Mouse (Mus musculus) adrenal gland, adult 18-20 months (tissue): Measurements from ENCODE around the gene Cdon. TPM values are rescaled to one million over a fixed set of nuclear protein-coding genes. Genes with fewer than 3 reads are reported as not detected.

Experiments used
- DNase-seq, 2 experiments: peaks; one replicate each; pipeline ENCODE4 v3.0.0; 2021 to 2022; ENCODE audit warnings: low spot score in 2 of 2
- total RNA-seq, 2 experiments: library from RNA; stranded (reverse); gene quantifications; 1 replicate in 1 of 2; 2 replicates in 1 of 2; pipeline ENCODE4 v1.2.3; 2021

Cdon gene
- total RNA-seq, 2 experiments from 2014 or later: 7.7 to 12.2 TPM

DNA sequence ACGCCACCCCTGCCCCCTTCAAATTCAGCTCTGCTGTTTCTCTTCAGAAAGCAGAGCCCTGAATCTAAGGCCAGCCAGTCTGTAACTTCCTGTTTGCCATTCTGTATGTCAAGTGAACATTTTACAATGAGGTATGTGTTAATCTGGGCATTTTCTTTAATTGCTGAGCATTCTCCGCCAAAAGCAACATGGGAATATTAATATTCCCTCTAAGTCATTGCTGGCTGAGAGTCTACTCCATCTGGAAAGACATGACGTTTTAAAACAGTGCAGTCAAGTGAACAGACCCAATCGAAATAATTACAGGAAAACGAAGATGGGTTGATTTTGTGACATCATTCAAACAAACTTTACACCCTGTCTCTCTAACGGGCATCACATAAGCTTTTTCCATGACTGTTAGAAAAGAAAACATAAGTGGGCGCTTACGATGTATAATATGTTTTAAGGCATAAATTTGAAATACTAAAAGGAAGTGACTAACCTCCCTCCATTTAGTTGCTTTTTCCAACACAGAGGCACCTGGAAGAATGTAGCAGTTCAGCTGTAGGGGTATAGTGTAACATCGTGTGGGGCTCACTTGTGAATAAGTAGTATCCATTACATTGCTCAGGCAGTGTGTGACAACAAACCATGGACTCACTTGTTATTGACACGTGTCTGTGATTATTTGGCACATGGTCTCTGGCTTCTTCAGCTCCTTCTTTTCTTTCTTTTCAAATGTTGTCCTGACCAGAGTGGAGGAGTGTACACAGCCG lies 70.4 kb downstream of the Cdon start:
- no peak for DNase-seq

DNA sequence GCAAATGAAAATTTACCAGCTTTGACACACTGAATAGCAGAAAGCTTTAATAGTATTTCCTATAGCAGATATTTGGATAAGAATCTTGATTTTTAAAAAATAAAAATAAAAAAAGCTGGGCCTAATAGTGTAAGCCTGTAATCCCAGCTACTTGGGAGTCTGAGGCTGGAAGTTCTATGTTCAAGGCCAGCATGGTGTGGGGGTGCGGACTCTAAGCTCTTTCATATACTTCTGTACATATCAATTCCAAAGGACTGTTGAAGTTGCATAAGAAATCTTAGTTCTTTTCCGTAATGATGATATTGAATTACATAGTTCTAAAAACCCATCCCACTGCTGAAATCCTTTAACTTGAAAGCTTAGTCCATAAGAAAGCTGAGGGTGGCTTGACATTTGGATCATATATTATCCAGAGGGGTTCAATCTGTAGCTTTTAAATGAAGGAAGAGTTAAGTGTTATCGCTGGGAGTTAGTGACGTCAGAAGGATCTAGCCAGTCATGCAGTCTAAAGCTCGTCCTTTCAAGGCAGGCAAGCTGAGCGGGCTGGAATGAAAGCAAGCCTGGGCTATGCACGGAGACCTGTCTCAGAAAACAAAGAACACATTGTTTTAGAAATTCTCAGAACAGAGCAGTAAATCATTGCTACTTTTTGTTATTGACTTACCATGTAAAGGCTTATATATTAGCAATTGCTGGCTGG lies 72.3 kb downstream of the Cdon start:
- no peak for DNase-seq

DNA sequence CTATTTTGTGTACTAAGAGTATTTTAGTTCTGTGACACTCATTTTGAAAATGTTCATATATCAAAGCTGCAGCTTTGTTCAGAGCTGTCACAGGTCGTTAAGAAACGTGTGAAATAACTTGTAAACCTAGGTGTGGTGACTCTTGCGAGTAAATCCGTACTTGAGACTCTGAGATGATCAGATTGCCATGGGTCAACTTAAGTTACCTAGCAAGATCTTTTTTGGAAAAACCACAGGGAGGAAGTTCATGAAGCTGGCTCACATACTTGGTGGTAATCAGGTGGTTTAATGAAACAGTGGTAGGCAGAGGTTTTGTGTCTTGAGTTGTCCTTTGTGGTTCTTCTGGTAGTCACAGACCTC lies 72.8 kb downstream of the Cdon start:
- DNase-seq: no peak

DNA sequence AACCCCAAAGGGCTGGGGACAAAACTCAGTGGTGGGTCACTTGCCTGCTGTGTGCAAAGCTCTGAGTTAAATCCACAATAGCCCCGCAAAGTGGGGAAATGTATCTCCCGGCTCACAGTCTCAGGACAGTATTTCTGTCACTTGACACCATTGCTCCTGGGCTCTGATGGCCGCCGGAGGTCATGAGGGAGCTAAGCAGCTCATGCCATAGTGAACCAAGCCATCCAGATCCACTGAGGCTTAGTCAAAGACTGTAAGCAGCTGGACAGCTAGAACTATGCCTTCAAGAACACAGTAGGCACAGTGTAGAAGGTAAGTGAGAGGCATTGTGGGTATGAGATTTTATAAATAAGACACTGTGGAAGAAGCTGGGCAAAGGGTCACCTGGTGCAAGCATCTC lies 74.0 kb downstream of the Cdon start:
- DNase-seq: no peak

DNA sequence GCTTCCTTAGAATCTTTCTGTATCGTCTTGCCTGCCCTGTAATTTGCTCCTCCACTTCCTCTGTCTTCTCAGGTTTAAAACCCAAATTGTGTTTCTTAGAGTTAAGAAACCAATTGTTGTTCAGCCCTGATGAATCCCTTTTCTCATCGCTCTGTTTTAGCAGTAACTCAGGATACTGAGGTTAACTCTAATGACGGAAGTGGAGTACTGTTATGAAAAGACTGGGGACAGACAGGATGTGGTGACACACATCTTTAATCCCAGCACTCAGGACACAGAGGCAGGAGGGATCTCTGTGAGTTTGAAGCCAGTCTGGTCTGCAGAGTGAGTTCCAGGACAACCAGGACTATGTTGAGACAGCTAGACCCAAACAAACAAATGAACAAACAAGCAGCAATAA lies 74.5 kb downstream of the Cdon start:
- no peak for DNase-seq

DNA sequence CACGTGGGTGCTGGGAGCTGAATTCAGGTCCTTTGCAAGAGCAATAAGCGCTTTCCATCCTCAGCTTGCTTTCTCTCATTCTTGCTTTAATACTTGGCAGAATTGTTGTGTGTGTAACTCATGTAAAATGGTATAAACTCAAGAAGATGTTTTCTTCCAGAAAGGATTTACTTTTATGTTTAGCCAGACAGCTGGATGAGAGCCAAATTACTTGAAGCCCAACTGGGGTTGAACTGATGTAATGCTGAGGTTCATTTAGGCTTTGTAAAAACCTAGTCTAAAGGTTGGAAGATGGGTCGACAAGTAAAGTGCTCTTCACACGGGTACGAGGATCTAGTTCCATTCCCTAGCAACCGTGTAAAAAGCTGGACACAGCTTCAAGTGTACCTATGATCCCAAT lies 79.0 kb downstream of the Cdon start:
- DNase-seq: no peak

DNA sequence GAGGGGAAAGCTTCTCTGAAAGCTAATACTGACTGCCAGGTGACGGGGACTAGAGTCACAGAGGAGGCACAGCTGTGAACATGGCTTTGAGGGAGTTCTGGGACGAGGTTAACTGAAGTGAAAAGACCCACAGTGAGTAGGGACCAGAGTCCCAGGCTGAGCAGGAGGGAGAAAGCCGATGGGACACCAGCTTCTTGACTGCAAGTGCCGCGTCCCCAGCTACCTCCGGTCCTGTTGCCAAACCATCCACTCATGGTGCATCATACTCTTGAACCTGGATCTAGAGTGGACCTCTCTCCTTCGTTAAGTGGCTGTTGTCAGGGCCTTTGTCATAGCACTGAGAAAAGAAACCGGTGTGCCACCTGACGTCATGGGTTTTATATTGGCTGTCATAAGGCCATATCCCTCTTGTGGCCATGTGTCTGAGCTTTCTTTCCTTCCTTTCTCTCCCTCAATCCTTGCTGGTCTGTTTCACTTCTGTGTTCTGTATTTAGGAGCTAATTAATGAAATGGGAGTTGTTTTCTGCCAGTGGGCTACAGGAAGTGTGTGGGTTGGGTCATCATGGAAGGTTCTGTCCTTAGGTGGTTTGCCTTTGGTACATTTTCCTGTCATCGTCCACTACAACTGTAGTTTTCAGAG lies 81.6 kb downstream of the Cdon start:
- no peak for DNase-seq

DNA sequence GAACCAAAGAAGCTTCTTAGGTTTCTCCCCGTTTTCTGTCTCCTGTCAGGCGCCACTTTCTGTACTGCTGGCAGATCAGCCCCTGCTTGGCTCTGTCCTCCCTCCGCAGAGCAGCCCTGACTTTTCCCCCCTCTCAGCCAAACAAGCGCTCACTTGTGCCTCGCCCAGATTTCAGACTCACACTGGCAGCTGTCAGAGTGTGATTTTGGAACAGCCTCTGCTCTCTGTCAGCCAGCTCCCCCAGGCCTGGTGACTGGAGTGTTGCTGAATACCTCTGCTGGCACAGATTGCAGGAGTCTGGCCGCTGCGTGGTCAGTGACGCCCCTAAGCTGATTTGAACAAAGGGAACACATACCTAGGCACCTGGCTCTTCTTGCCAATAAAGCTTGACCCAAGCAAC lies 87.3 kb downstream of the Cdon start:
- no peak for DNase-seq

DNA sequence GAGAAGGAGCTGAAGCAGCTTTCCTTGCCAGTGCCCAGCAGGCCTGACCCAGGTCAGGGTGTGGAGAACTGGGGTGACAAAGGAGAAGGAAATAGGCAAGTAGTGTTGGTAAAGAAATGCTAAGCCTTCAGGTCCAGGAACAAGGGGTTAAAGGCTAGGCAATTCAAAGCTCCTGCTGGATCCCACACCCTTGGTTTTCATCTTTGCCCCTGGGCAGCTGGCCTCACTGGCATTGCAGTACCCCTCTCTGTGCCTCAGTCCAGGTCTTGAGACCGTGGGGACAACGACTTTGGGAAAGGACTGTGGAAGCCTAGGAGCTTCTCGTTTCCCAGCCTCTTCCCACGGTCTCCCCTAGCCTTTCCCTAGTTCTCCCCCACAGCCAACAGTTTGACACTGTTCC lies 93.0 kb downstream of the Cdon start:
- DNase-seq: no peak

DNA sequence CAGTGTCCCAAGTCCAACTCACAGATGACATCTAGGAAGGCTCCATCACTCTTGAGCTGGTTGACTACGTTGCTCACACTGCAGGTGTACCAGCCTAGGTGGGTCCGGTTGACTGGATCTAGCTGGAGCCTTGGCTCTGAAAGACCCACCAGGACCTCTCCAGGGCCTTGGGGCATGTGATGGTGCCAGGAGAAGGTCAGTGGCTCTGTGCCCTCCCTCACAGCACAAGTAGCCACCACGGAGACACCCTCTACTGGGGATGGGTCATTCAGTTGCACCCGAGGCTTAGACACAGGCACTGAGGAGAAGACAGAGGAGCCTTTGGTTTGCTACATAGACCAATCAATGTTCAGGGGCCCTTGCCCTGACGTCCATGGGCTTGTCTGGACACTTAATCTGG lies 95.3 kb downstream of the Cdon start:
- DNase-seq: no peak

DNA sequence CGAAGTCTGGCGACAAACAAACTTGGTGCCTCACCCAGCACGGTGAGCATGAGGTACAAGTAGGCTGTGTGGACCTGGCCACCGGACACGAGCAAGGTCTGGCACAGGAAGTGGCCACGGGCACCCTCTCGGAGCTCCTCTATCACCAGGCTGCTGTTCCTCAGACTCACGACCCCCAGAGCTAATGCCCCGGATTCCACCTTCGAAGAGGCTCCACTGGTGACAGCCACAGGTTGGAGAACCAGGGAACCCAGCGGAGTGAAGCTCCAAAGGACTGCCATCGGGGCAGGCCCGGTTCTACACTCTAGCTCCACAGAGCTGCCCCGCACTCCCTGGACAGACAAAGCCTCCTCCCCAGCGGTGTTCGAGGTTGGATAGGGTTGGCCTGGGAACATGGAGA lies 95.8 kb downstream of the Cdon start:
- no peak for DNase-seq

DNA sequence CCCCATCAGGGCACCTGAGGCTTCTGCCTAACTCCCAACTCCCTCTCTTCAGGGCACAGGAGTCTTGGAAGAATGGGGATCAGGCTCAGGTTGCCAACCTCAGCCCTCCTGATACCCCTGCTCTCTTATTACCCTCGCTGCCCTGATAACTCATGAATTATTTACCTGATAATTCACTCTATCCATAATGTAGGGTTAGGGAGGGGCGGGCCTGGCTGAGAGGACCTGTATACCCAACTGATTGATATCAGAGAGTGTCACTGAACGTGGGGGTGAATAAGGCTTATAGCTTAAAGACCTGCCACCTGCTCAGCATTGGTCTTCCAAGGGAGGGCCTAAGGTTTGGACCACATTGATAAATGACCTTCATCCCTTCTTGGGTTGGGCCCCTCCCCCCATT lies 97.2 kb downstream of the Cdon start, which contains the start of gene Gm1113:
Gene Gm1113, minus strand, starts transcription at position 101 of the 400 bp plus-strand sequence.
- no peak for DNase-seq

DNA sequence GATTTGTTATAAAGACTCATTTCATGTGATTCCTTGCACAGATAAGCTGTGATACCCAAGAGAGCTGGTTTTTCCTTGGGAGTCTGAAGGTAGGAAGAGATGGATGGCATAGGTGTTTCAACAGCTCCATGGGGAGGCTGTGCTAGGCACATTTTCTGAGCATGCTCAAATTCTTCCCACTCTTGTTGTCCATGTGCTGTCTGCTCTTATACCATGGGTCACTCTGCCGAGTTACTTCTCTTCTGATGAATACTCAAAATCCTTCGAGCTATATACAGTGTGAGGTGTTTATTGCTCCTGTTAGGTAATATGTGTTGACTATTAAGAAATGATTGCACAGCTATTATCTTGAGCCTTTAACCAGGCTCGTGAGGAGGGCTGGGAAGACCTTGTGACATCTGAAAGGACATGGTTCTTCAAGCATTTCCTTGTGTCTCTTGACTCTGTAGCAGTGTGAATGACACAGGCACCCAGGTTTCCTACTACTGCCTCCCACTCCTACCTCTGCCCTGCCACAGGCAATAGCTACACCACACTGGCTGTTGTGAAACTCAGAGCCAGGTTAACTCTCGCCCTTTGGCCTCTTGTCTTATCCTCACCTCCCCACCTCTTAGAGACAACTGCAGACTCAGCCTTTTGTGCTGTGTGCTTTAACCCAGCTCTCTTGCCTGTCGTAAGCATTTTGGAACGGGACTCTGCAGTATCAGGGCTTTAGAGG lies 99.9 kb downstream of the Cdon start:
- DNase-seq: no peak

DNA sequence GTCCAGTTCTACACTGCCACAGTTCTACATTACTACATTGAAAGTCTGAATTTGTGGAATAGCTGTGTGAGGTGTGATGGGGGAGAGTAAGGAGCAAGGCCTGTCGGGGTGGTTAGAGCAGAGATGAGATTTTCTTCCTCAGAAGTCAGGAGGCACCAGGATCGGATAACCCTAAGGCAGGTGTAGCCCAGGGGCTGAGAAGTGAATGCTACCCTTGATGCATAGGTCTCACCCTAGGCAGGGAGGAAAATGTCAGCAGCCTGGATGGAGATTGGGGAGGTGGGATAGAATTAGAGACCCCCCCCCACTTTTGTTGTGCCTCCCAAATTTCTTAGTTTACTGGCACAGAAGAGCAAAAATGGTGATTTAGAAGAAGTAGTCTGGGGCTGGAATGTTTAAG lies 101.3 kb downstream of the Cdon start:
- DNase-seq: no peak

DNA sequence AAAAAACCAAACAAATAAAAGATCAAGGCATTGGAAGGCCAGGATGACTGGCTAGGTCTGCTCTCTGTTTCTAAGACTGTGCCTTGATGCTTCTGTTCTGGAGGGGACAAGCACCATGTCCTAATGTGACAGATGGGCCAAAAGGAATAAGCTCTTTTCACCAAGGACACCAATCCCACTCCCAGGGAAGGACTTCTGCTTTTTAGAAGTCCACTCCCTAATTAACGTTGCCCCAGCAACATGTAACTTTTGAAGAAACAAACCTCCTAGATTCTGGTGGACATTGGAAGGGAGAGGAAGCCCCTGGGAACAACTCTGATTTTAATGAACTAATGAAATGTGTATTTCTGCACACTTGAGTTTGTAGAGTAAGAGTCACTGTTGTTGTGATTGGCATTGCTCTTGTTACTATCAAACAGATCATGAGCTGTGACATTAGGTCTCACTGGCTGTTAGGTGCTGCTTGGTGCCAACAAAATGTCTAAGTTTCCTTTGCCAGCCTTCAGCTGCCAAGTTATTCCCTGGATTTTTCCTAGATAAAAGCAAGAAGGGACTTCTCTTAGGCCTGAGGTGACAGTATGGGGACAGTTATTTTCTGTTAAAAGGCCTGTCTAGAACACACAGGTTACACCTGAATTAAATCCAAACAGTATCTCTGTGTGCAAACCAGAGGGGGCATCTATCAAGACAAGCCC lies 102.0 kb downstream of the Cdon start:
- DNase-seq: no peak

DNA sequence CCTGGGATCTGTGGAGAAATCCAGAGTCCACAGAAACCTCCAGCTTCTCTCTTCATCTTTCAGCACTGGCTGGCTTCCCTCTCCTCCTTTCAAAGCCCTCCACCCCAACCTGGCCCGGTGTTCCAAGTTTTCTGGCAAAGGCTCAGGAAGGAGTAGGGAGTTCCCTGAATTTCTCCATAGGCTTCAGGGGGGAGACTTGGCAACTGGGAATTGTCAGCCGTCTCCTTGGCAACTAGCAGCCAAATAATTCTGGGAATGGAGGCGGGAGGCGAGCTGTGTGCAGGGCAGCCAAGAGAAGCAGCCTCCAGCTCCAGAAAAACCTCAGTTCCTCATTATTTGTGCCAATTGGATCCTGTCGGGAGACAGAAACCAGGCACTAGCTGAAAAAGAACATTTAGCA lies 102.6 kb downstream of the Cdon start:
- no peak for DNase-seq

DNA sequence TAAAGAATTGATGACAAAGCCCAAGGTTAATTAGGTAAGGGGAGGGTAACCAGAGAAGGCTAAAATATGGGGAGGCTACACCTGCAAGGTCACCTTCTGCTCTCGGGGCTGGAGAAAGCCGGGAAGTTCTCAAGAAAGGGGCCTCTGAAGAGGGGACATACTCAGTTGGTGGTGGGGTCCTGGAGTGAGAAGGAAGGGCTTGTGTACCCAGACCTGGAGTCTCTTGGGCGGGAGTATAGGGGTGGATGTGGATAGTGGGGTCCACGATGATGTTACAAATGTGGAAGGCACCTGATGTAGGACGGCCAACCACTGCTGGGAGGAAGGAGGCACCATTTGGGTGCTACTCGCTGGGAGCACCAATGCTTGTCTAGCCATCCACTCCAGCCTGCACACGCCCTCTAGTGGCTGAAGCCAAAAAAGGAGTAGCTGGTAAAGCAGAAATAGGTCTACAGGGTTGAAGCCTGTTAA lies 103.0 kb downstream of the Cdon start:
- peak; percentile 52 to 61 for DNase-seq

DNA sequence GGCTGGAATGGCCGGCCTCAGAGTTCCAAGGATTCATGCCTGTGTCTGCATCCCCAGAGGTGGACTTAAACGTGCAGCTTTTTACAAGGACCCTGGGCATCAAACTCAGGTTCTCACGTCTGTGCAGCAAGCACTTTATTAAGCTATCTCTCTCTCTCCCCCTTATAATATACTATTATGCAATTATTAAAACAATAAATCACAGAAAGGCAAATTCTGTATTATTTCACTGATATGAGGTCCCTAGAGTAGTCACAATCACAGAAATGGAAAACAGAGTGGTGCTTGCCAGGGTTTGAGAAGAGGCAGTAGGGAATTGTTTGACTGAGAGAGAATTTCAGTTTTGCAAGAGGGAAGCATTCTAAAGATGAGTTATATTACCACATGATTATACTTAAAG lies 108.2 kb downstream of the Cdon start:
- DNase-seq: no peak

DNA sequence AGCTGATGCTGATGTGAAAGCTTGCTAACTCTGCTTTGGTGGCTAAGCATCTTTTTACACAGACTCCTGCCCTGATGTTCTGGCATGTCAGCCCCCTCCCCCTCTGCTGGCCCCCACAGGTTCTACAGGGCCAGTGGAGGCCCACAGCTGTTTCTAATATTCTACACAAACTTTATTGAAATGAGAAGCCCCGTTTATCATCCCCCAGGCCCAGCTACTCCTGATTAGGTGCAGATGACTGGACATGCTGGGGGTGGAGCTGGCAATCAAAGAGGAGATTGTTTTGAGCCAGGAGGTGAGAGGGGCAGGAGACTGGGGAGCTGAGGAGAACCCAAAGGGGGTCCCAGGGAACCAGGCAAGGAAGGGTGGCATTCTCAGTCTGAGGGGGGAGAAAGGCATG lies 108.9 kb downstream of the Cdon start:
- DNase-seq: no peak

DNA sequence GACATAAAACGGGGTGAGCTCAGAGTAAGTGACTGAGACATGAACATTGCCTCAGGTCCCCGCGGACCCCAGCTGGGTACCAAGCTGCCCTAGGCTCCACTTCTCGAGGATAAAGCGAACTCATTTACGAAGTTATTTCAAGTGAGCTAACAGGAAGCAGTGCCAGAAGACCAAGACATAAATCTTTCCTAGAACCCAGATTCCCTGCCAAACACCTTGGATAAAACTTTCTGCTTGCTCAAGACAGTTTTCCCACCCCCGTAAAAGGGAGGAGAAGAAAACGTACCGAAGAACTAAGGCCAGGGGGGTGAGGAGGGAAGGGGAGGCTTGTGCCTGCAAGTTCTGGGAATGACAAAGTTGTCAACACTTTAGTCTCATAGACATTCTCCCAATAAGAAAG lies 112.3 kb downstream of the Cdon start:
- no peak for DNase-seq

DNA sequence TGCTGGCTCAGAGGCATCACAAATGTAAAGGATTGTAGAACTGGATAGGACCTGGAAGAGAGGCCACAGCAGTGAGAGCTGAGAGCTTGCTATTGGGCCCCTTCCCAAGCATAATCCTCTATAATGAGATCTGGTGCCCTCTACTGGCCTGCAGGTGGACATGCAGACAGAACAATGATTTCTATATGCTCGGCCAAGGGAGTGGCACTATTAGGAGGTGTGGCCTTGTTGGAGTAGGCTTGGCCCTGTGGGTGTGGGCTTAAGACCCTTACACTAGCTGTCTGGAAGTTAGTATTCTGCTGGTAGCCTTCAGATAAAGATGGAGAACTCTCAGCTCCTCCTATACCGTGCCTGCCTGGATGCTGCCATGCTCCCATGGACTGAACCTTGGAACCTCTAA lies 114.2 kb downstream of the Cdon start:
- peak; percentile 21 to 33 for DNase-seq
